Mouse (Mus musculus) lung, adult 2 months (tissue): ENCODE results near the gene Vmn1r115.
"Not testable (repeated sequence)": the region's sequence is repeated elsewhere in the genome, so short reads cannot be mapped to it uniquely, and the experiment has no call there.

Experiments used
- CTCF ChIP-seq: fragments of 200-500 bp; IDR thresholded peaks from 2 replicates; pipeline ENCODE4 v1.5.1; 2011; ENCODE audit warnings: mild to moderate bottlenecking, low read length, control low read depth; ENCODE audit not compliant: insufficient read depth
- POLR2A ChIP-seq: fragments of 200-500 bp; IDR thresholded peaks from 2 replicates; pipeline ENCODE4 v1.6.1; 2011; ENCODE audit warnings: low read depth, mild to moderate bottlenecking, control low read depth, low read length, borderline replicate concordance; ENCODE audit errors: extremely low read depth

- TF ChIP-seq CTCF, POLR2A: not testable (repeated sequence)
Measured at GRCm38 (mm10) chr7:20812086-20812485, 32.7 kb downstream of the Vmn1r115 start, which contains the start of gene Vmn1r114.
